Mouse (Mus musculus) heart, adult 2 months (tissue): ENCODE data around the gene Cyb5r1.

Experiments used
- EP300 ChIP-seq: fragments of 200-500 bp; IDR thresholded peaks from 2 replicates; pipeline ENCODE4 v1.6.1; 2011; ENCODE audit warnings: low read depth, low read length, control low read depth; ENCODE audit not compliant: insufficient read depth
- POLR2A ChIP-seq: fragments of 200-500 bp; IDR thresholded peaks from 2 replicates; pipeline ENCODE4 v1.6.1; 2011; ENCODE audit warnings: mild to moderate bottlenecking, low read depth, low read length, control low read depth; ENCODE audit not compliant: insufficient read depth

DNA sequence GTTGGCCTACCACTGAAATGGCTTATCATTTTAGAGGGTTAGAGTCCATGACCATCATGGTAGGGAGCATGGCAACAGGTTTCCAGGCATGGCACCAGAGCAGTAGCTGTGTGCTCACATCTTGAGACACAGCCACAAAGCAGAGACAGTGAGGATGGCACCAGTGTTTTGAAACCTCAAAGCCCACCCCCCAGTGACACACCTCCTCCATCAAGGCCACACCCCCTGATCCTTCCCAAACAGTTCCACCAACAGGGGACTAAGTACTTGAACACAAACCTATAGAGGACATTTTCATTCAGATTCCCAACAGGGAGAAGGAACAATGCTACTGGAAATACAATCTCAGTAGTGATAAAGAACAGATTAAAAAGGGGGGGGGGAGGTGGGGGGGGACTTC lies 20.2 kb upstream of the Cyb5r1 start:
- TF ChIP-seq POLR2A, result no peak
- TF ChIP-seq EP300, result no peak
